Comparison of ENCODE assay signal across 8 mouse cellular contexts in genomic region chr7:16783758-16784415, GRCm38 (mm10). TPM values are rescaled to one million over a fixed set of nuclear protein-coding genes. Genes with fewer than 3 reads are reported as not detected.
DNase-seq lines count a peak whose midpoint lies in the region; ATAC-seq and TF ChIP-seq lines count a peak whose summit lies in the region.

No protein-coding gene starts in this region.

- dilution Hi-C loops in CH12.LX (cut with MboI; ENCODE audit: extremely low pct_ligation_motif_present, extremely low pct_unique_long_range_greater_than_20kb, low sequenced_read_pairs) = no loop called here

- no peak for ATAC-seq in lung, embryonic 14.5 days (ENCODE audit: insufficient read depth)

- H3K36me3 ChIP-seq in CH12.LX (replicated peaks in 1 of 2; ENCODE audit: control insufficient read depth in 1 of 2, insufficient read depth in 1 of 2, low read length in 1 of 2) = peaks cover 17 to 35% of the 10 kb centered on the region in 2 experiments
- peaks cover 12% of the 10 kb centered on the region; the same call in 1 of the 2 replicates for H3K36me3 ChIP-seq in lung, embryonic 14.5 days (ENCODE audit: insufficient read depth)

- H3K4me1 ChIP-seq in CH12.LX (ENCODE audit: control insufficient read depth in 1 of 2, insufficient read depth in 2 of 2) = peaks cover 7 to 36% of the 10 kb centered on the region in 2 experiments
- peaks cover 10% of the 10 kb centered on the region for H3K4me1 ChIP-seq in lung, embryonic 14.5 days (ENCODE audit: insufficient read depth)

- peaks cover 56% of the 10 kb centered on the region for H3K79me2 ChIP-seq in CH12.LX (replicated peaks; ENCODE audit: control insufficient read depth, extremely low read depth, insufficient read depth, poor library complexity, severe bottlenecking)

- TF ChIP-seq RAD21 in CH12.LX (IDR thresholded peaks at IDR 0.05; ENCODE audit: low read depth, low read length) = no peak

- TF ChIP-seq POLR2A in CH12.LX (IDR thresholded peaks at IDR 0.05; ENCODE audit: low read depth, low read length) = no peak

- DNase-seq in CH12.LX (ENCODE audit: extremely low read depth) = no peak
- DNase-seq in adrenal gland, postnatal 14 days = peak; percentile 85
- DNase-seq in gastrocnemius, postnatal 25 days = peak; percentile 48
- peak; percentile 90 for DNase-seq in kidney, adult 11 months
- peak; percentile 81 for DNase-seq in lung, embryonic 14.5 days
- peak; percentile 40 to 57 for DNase-seq in spleen, postnatal 14 days (ENCODE audit: low spot score in 2 of 2)
- DNase-seq in left cerebral cortex, adult 11 months (ENCODE audit: low spot score) = no peak
- DNase-seq in layer of hippocampus, adult 18-20 months (ENCODE audit: low spot score in 2 of 2) = no peak

- in situ Hi-C loops in CH12.LX (cut with MboI; ENCODE audit: low pct_ligation_motif_present, low pct_unique_long_range_greater_than_20kb, low sequenced_read_pairs) = loop anchor here (5.0 to 25.0 kb wide), 2 partner anchors 37 to 847 kb away; partner anchors contain the start of gene Nop53

- H3K9me3 ChIP-seq in CH12.LX (replicated peaks; ENCODE audit: low read length) = no peaks in the 10 kb centered on the region
- no peaks in the 10 kb centered on the region for H3K9me3 ChIP-seq in lung, embryonic 14.5 days (ENCODE audit: low read depth, low read length)

- no peak for TF ChIP-seq CTCF in CH12.LX (conservative IDR thresholded peaks at IDR 0.05 in 1 of 2, IDR thresholded peaks at IDR 0.05 in 1 of 2; ENCODE audit: low read depth in 2 of 2, low read length in 2 of 2)
- TF ChIP-seq CTCF in lung, embryonic 14.5 days (IDR thresholded peaks at IDR 0.05; ENCODE audit: low read depth) = no peak

- H3K27ac ChIP-seq in CH12.LX (ENCODE audit: insufficient read depth, low read depth) = peak overlapping the region; percentile 84
- H3K27ac ChIP-seq in lung, embryonic 14.5 days (ENCODE audit: low read depth) = peak overlapping the region; percentile 65

- H3K9ac ChIP-seq in CH12.LX (ENCODE audit: insufficient read depth, low read depth) = peak overlapping the region; percentile 74
- H3K9ac ChIP-seq in lung, embryonic 14.5 days = peak overlapping the region; percentile 72

- H3K4me2 ChIP-seq in CH12.LX (ENCODE audit: insufficient read depth, low read depth, poor library complexity, severe bottlenecking) = peak overlapping the region; percentile 68
- H3K4me2 ChIP-seq in lung, embryonic 14.5 days = peak overlapping the region; percentile 100

- TF ChIP-seq EP300 in CH12.LX (IDR thresholded peaks at IDR 0.05; ENCODE audit: low read length) = no peak

- peak overlapping the region; percentile 76 to 99 (median 79) for H3K4me3 ChIP-seq in CH12.LX (replicated peaks in 1 of 3; ENCODE audit: low read depth in 2 of 3, low read length in 2 of 3, poor library complexity in 1 of 3)
- H3K4me3 ChIP-seq in lung, embryonic 14.5 days (ENCODE audit: low read depth, low read length) = peak overlapping the region; percentile 71

- H3K27me3 ChIP-seq in CH12.LX (replicated peaks) = no peaks in the 10 kb centered on the region
- no peaks in the 10 kb centered on the region for H3K27me3 ChIP-seq in lung, embryonic 14.5 days (ENCODE audit: insufficient read depth, low read length)

- 34% methylated on average over 17 of the region's 17 CpGs for WGBS in lung, embryonic 14.5 days

TF ChIP-seq in CH12.LX, 34 proteins besides CTCF, POLR2A, EP300 and RAD21:
- no peak for TF ChIP-seq SIN3A (IDR thresholded peaks at IDR 0.05; ENCODE audit: low read length)
- TF ChIP-seq ZMIZ1 (IDR thresholded peaks at IDR 0.05; ENCODE audit: low read depth, low read length) = 0 out of 2 replicates have a peak, but pooled peaks have one; percentile 17

RNA-seq across cellular contexts. Expression of gene Slc1a5, which starts 2.7 kb away (rescaled TPM):
- total RNA-seq in CH12.LX (2012; rRNA removed) (147 and 174 TPM in 2 replicates), CH12.LX (2014; rRNA removed) (115 TPM in 2 replicates)
- polyA plus RNA-seq in CH12.LX (2012; ENCODE audit: insufficient read length, low read depth) = 191 and 245 TPM in 2 replicates
- 120 and 160 TPM in 2 replicates for total RNA-seq in adrenal gland, postnatal 14 days (2021)
- 10 to 100 TPM; 14.2 to 47.4 TPM for total RNA-seq in gastrocnemius, postnatal 25 days (2021)
- 32.6 and 35.7 TPM in 2 replicates for polyA plus RNA-seq in lung, embryonic 14.5 days (2014; fragmentation: Nextera tagmentation; extraction: Ambion mirVana)
- total RNA-seq in layer of hippocampus, adult 18-20 months (2021) = 1 to 10 TPM; 2.0 to 2.9 TPM

RNA-seq across cellular contexts. Expression of gene Strn4, which starts 31.8 kb away (rescaled TPM):
- total RNA-seq in CH12.LX (2012; rRNA removed) (57.4 and 63.5 TPM in 2 replicates), CH12.LX (2014; rRNA removed) (41.7 and 46.0 TPM in 2 replicates)
- polyA plus RNA-seq in CH12.LX (2012; ENCODE audit: insufficient read length, low read depth) = 69.7 and 74.5 TPM in 2 replicates
- 71.1 and 71.7 TPM in 2 replicates for total RNA-seq in adrenal gland, postnatal 14 days (2021)
- 10 to 100 TPM; 13.2 to 22.4 TPM for total RNA-seq in gastrocnemius, postnatal 25 days (2021)
- 117 and 134 TPM in 2 replicates for polyA plus RNA-seq in lung, embryonic 14.5 days (2014; fragmentation: Nextera tagmentation; extraction: Ambion mirVana)
- total RNA-seq in layer of hippocampus, adult 18-20 months (2021) = 100 to 1,000 TPM; 260 to 290 TPM

RNA-seq across cellular contexts. Expression of gene Fkrp, which starts 32.6 kb away (rescaled TPM):
- 19.6 and 20.3 TPM in 2 replicates for total RNA-seq in CH12.LX (2012; rRNA removed)
- total RNA-seq in CH12.LX (2014; rRNA removed) = 13.0 and 16.5 TPM in 2 replicates
- polyA plus RNA-seq in CH12.LX (2012; ENCODE audit: insufficient read length, low read depth) = 19.6 and 23.4 TPM in 2 replicates
- total RNA-seq in adrenal gland, postnatal 14 days (2021) = 23.8 and 25.1 TPM in 2 replicates
- 10 to 100 TPM; 35.7 to 42.3 TPM for total RNA-seq in gastrocnemius, postnatal 25 days (2021)
- polyA plus RNA-seq in lung, embryonic 14.5 days (2014; fragmentation: Nextera tagmentation; extraction: Ambion mirVana) = 27.7 and 31.9 TPM in 2 replicates
- total RNA-seq in layer of hippocampus, adult 18-20 months (2021) = 10 to 100 TPM; 46.7 to 46.9 TPM

RNA-seq across cellular contexts. Expression of gene Ap2s1, which starts 45.7 kb away (rescaled TPM):
- total RNA-seq in CH12.LX (2012; rRNA removed) (232 and 234 TPM in 2 replicates), CH12.LX (2014; rRNA removed) (202 and 213 TPM in 2 replicates)
- 167 and 180 TPM in 2 replicates for polyA plus RNA-seq in CH12.LX (2012; ENCODE audit: insufficient read length, low read depth)
- total RNA-seq in adrenal gland, postnatal 14 days (2021) = 130 and 147 TPM in 2 replicates
- 10 to 100 TPM; 52.5 to 56.7 TPM for total RNA-seq in gastrocnemius, postnatal 25 days (2021)
- polyA plus RNA-seq in lung, embryonic 14.5 days (2014; fragmentation: Nextera tagmentation; extraction: Ambion mirVana) = 287 and 295 TPM in 2 replicates
- total RNA-seq in layer of hippocampus, adult 18-20 months (2021) = 100 to 1,000 TPM; 257 to 266 TPM

RNA-seq across cellular contexts. Expression of gene Prkd2, which starts 58.8 kb away (rescaled TPM):
- total RNA-seq in CH12.LX (2012; rRNA removed) = 18.0 and 18.7 TPM in 2 replicates
- 8.6 and 9.8 TPM in 2 replicates for total RNA-seq in CH12.LX (2014; rRNA removed)
- polyA plus RNA-seq in CH12.LX (2012; ENCODE audit: insufficient read length, low read depth) = 32.2 and 39.0 TPM in 2 replicates
- total RNA-seq in adrenal gland, postnatal 14 days (2021) = 25.0 and 35.4 TPM in 2 replicates
- 1 to 10 TPM; 5.0 to 5.3 TPM for total RNA-seq in gastrocnemius, postnatal 25 days (2021)
- 19.6 and 20.2 TPM in 2 replicates for polyA plus RNA-seq in lung, embryonic 14.5 days (2014; fragmentation: Nextera tagmentation; extraction: Ambion mirVana)
- total RNA-seq in layer of hippocampus, adult 18-20 months (2021) = 1 to 10 TPM; 4.7 to 6.1 TPM

Comparison
In these comparisons a context has a peak if more than half of its experiments do, and no peak if none do; other contexts are left out.
1. DNase-seq: peak in adrenal gland, postnatal 14 days (single experiment), gastrocnemius, postnatal 25 days (single experiment), kidney, adult 11 months (single experiment), lung, embryonic 14.5 days (single experiment) and spleen, postnatal 14 days (2 of 2); none in CH12.LX (single experiment), left cerebral cortex, adult 11 months (single experiment) and layer of hippocampus, adult 18-20 months (0 of 2).